Mouse (Mus musculus) thymus, postnatal 4 days (tissue): ENCODE data around the gene Grpr.

Source experiments
- DNase-seq: peaks from one replicate; pipeline ENCODE4 v3.0.0; 2021

The Grpr gene

DNA sequence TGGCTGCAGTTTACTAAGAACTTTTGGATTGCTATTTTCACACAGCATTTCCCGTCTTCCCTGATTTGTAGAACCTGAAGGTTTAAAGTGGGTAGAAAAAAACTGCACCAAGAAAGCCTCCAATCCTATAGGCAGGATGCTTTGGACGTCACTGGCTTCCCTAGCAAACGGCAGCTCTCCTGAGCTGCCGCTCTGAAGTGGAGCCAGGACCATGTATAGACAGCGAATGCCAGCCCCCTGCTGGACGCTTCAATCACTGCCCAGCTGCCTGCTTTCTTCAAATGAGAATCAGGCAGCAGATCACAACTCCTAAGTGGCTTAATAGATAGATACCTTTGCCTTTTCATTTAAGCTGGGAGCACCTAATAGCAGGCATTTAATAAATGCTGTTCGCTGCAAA lies at the start of gene Grpr:
Gene Grpr, minus strand, starts transcription at position 12 of the 400 bp plus-strand sequence.
- peak; percentile 38 for DNase-seq

DNA sequence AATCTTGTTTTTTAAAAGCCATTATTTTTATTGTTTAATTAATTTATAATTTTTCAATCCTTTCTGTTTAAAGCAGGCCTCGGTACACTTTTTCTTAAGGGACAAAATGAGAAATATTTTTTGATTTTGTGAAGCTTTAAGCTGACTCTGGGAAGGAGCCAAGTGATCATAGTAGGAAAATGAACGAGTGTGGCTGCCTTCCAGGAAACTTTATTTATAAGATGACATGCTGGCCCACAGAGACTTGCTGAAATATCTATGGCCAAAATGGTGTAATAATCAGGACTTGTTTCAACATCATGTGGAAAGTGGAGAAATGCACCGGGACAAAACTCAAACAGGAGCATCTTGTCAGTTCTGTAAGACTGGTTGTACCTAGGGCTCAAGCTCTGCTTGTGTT lies 11.0 kb upstream of the Grpr start:
- DNase-seq: no peak

DNA sequence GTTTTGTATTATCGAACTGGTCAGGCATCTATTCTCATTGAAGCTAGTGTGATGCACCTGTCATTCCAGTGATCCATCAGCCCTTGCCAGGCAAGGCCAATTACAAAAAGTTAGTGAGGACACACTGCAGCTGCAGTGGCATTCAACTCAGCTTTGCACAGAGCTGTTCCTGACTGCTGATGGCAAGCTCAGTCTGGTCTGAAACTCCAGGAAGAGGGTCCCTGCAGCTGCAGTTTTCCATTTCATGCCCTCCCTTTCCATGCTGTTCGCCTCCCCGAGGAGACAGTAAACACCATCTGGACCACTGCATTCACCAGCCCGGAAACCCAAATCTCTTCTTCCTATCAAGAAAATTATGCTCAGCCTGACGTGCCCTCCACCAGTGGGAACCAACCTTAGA lies 2.4 kb downstream of the Grpr start:
- DNase-seq: no peak

DNA sequence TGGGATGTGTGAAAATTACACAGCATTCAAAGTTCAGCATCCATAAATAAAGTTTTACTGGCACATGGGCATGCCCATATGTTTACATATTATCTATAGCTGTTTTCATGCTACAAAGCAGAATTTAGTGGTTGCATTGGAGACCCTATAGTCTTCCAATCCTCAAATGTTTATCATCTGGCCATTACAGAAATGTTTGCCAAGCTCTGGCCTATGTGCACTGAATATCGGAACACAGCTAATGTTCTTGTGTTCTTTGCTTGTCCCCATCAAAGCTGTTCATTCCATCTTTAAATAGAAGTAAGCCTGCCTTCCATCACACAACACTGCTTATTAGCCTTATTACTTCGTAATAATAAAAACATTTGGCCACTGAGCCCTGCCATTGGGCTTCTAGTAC lies 16.6 kb downstream of the Grpr start:
- no peak for DNase-seq

DNA sequence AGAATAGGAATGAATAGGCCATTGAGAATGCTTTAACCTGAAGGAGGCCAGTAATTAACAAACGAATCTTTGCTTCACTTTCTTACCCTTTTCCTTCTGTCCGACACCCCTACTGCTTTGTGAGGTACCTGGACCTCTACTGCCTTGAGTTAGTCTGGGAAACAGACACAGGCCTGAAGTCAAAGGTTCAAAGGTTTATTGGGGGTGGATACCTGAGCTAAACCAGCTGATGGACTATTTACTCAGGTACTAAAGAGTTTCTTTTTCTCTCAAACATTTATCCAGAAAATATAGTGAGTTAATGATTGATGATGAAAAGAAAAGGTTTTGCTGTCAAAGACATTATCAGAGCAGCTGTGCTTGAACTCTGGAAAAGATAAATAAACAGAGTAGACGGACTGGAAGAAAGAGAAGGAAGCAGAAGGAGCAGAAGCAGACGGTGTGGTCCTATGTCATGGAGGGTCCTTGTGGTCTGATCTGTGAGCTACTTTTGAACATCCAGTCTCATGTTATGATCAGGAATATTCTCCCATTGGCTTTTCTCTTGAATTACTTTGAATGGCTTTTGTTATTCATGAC lies 30.4 kb downstream of the Grpr start:
- no peak for DNase-seq

DNA sequence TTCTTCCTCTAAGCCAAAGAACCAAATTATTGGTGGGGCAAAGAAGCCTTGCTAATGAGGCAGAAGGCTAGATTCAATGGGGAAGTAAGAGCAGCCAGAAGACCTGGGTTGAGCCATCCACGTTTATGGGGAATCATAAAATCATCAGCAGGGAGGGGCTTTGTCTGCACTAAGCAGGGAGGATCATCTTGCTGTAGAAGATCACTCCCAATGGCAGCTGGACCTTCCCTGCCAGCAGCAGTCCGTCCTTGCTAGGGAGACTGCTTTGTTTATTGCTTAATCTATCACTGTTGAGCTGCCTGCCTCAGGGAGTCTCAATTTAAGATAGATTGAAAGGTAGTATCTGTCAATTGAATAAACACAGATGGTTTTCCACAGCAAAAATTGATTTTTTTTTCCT lies 37.7 kb downstream of the Grpr start:
- no peak for DNase-seq

DNA sequence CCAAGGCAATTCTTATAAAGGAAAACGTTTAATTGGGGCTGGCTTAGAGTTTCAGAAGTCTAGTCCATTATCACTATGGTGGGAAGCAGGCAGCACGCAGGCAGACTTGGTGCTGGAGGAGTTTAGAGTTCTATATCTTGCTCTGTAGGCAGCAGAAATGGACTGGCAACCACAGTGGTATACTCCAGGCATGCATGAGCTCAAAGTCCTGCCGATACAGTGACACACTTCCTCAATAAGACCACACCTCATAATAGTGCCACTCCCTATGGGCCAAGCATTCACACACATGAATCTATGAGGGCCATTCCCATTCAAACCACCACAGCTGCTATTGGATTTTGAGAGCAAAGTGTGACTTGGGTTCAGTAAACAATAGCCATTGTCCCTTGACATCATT lies 47.4 kb downstream of the Grpr start:
- no peak for DNase-seq
